Mouse (Mus musculus) CH12.LX (cell line): ENCODE results near the gene Ttll7. TPM values are rescaled to one million over a fixed set of nuclear protein-coding genes. Genes with fewer than 3 reads are reported as not detected.

Source experiments
- DNase-seq: peaks from one replicate; pipeline ENCODE4 v3.0.0-alpha.2; 2013; ENCODE audit errors: extremely low read depth
- H3K27ac ChIP-seq: 2 replicates; pipeline ENCODE4 v1.5.1; 2012; ENCODE audit warnings: low read depth, mild to moderate bottlenecking, control low read depth, moderate library complexity; ENCODE audit not compliant: insufficient read depth
- H3K27me3 ChIP-seq: replicated peaks from 2 replicates; pipeline ENCODE3; 2012; ENCODE audit warnings: inconsistent platforms
- H3K36me3 ChIP-seq, 2 experiments: replicated peaks in 1 of 2; 2 replicates each; pipeline versions ENCODE3 to v1.6.1; 2012; ENCODE audit warnings: inconsistent platforms in 1 of 2, low read length in 1 of 2, mild to moderate bottlenecking in 1 of 2, mixed read lengths in 1 of 2, moderate library complexity in 1 of 2; ENCODE audit not compliant: control insufficient read depth in 1 of 2, insufficient read depth in 1 of 2
- H3K4me1 ChIP-seq, 2 experiments: 2 replicates each; pipeline ENCODE4 v1.6.1; 2012; ENCODE audit warnings: inconsistent platforms in 1 of 2, moderate library complexity in 1 of 2; ENCODE audit not compliant: insufficient read depth in 2 of 2, control insufficient read depth in 1 of 2
- H3K4me2 ChIP-seq: 2 replicates; pipeline ENCODE4 v1.6.1; 2012; ENCODE audit warnings: low read depth, mild to moderate bottlenecking, control low read depth; ENCODE audit not compliant: poor library complexity, insufficient read depth, severe bottlenecking
- H3K4me3 ChIP-seq, 3 experiments: fragments of 150-350 bp in 1 of 3; sonication (generic) in 1 of 3; replicated peaks in 1 of 3; 2 replicates each; pipeline versions ENCODE3 to v1.5.1; 2011 to 2012; ENCODE audit warnings: low read depth in 2 of 3, low read length in 2 of 3, mild to moderate bottlenecking in 2 of 3, moderate library complexity in 2 of 3, control low read depth in 1 of 3, improper control_type of control experiment in 1 of 3, inconsistent platforms in 1 of 3, mixed read lengths in 1 of 3; ENCODE audit not compliant: poor library complexity in 1 of 3
- H3K79me2 ChIP-seq: replicated peaks from 2 replicates; pipeline ENCODE4 v1.6.1; 2012; ENCODE audit warnings: mild to moderate bottlenecking, moderate library complexity; ENCODE audit not compliant: control insufficient read depth, poor library complexity, insufficient read depth, severe bottlenecking; ENCODE audit errors: extremely low read depth
- H3K9ac ChIP-seq: 2 replicates; pipeline ENCODE4 v1.6.1; 2012; ENCODE audit warnings: low read depth, mild to moderate bottlenecking, control low read depth, moderate library complexity; ENCODE audit not compliant: insufficient read depth
- H3K9me3 ChIP-seq: replicated peaks from 2 replicates; pipeline ENCODE3; 2012; ENCODE audit warnings: low read length, inconsistent platforms, mixed read lengths
- BHLHE40 ChIP-seq: IDR thresholded peaks from 2 replicates; pipeline ENCODE4 v1.6.1; 2011; ENCODE audit warnings: mild to moderate bottlenecking, low read depth, low read length, improper control_type of control experiment
- ELF1 ChIP-seq: IDR thresholded peaks from 2 replicates; pipeline ENCODE4 v1.6.1; 2014; ENCODE audit warnings: low read depth, mild to moderate bottlenecking, inconsistent platforms, low read length, improper control_type of control experiment
- EP300 ChIP-seq: IDR thresholded peaks from 2 replicates; pipeline ENCODE4 v1.6.1; 2011; ENCODE audit warnings: low read length, improper control_type of control experiment
- ETS1 ChIP-seq: conservative IDR thresholded peaks from 2 replicates; pipeline ENCODE4 v1.6.1; 2012; ENCODE audit warnings: low read depth, mild to moderate bottlenecking, inconsistent platforms, low read length, improper control_type of control experiment, moderate library complexity
- HCFC1 ChIP-seq: IDR thresholded peaks from 2 replicates; pipeline ENCODE4 v1.6.1; 2012; ENCODE audit warnings: low read depth, mild to moderate bottlenecking, inconsistent platforms, low read length, improper control_type of control experiment
- JUN ChIP-seq: IDR thresholded peaks from 2 replicates; pipeline ENCODE4 v1.6.1; 2011; ENCODE audit warnings: low read depth, mild to moderate bottlenecking, low read length, improper control_type of control experiment, moderate library complexity; ENCODE audit not compliant: insufficient read depth
- JUND ChIP-seq: conservative IDR thresholded peaks from 2 replicates; pipeline ENCODE4 v1.6.1; 2011; ENCODE audit warnings: low read depth, low read length, improper control_type of control experiment
- MAFK ChIP-seq: IDR thresholded peaks from 2 replicates; pipeline ENCODE4 v1.6.1; 2011; ENCODE audit warnings: low read length, improper control_type of control experiment; ENCODE audit not compliant: insufficient replicate concordance
- MAZ ChIP-seq: IDR thresholded peaks from 2 replicates; pipeline ENCODE4 v1.6.1; 2012; ENCODE audit warnings: low read depth, mild to moderate bottlenecking, inconsistent platforms, low read length, improper control_type of control experiment, moderate library complexity
- MXI1 ChIP-seq: IDR thresholded peaks from 2 replicates; pipeline ENCODE4 v1.6.1; 2011; ENCODE audit warnings: mild to moderate bottlenecking, low read depth, low read length, improper control_type of control experiment
- NELFE ChIP-seq: IDR thresholded peaks from 2 replicates; pipeline ENCODE4 v1.6.1; 2011; ENCODE audit warnings: low read depth, low read length, improper control_type of control experiment
- PAX5 ChIP-seq: IDR thresholded peaks from 2 replicates; pipeline ENCODE4 v1.6.1; 2012; ENCODE audit warnings: low read length, inconsistent platforms, mixed read lengths
- POLR2A ChIP-seq: IDR thresholded peaks from 2 replicates; pipeline ENCODE4 v1.6.1; 2011; ENCODE audit warnings: low read depth, mild to moderate bottlenecking, improper control_type of control experiment, low read length
- RAD21 ChIP-seq: IDR thresholded peaks from 2 replicates; pipeline ENCODE4 v1.6.1; 2011; ENCODE audit warnings: low read depth, mild to moderate bottlenecking, low read length, improper control_type of control experiment, moderate library complexity
- TBP ChIP-seq: conservative IDR thresholded peaks from 2 replicates; pipeline ENCODE4 v1.6.1; 2011; ENCODE audit warnings: low read depth, low read length, improper control_type of control experiment
- UBTF ChIP-seq: IDR thresholded peaks from 2 replicates; pipeline ENCODE4 v1.6.1; 2012; ENCODE audit warnings: low read depth, mild to moderate bottlenecking, inconsistent platforms, low read length, improper control_type of control experiment, moderate library complexity
- USF1 ChIP-seq: IDR thresholded peaks from 2 replicates; pipeline ENCODE4 v1.6.1; 2014; ENCODE audit warnings: low read depth, mild to moderate bottlenecking, inconsistent platforms, low read length, improper control_type of control experiment
- USF2 ChIP-seq: conservative IDR thresholded peaks from 2 replicates; pipeline ENCODE4 v1.6.1; 2011; ENCODE audit warnings: low read depth, low read length, improper control_type of control experiment
- ZMIZ1 ChIP-seq: IDR thresholded peaks from 2 replicates; pipeline ENCODE4 v1.6.1; 2012; ENCODE audit warnings: low read depth, mild to moderate bottlenecking, inconsistent platforms, low read length, improper control_type of control experiment
- ZNF384 ChIP-seq: IDR thresholded peaks from 2 replicates; pipeline ENCODE4 v1.6.1; 2012; ENCODE audit warnings: low read depth, low read length, improper control_type of control experiment, inconsistent platforms
- dilution Hi-C: fragments of 300-500 bp; cut with MboI; formaldehyde crosslinking; loops from 2 replicates; pipeline ENCODE4 v1.14.3; 2020; ENCODE audit warnings: low sequenced_read_pairs; ENCODE audit not compliant: extremely low pct_unique_long_range_greater_than_20kb, extremely low pct_ligation_motif_present
- in situ Hi-C: fragments of 300-500 bp; cut with MboI; formaldehyde crosslinking; loops from 3 replicates; pipeline ENCODE4 v1.14.3; 2019; ENCODE audit warnings: low sequenced_read_pairs, low pct_ligation_motif_present, low pct_unique_long_range_greater_than_20kb, mixed read lengths
- polyA plus RNA-seq: library from polyadenylated mRNA; unstranded; fragments of >175 nt; gene quantifications from 2 replicates; pipeline ENCODE4 v1.2.1, GENCODE M21; 2012; ENCODE audit warnings: low read depth; ENCODE audit not compliant: insufficient read length
- total RNA-seq, 2 experiments: library from RNA; depleted of rRNA; stranded (reverse); fragments of 300-350 nt in 1 of 2; fragments of >200 nt in 1 of 2; gene quantifications; 2 replicates each; pipeline ENCODE4 v1.2.3; 2012 to 2014

The Ttll7 gene
- total and polyA plus RNA-seq, 3 experiments = 1.7 to 3.9 (median 2.0) TPM

- TF ChIP-seq MXI1 (peak; percentile 77; the same call in 1 of the 2 replicates), BHLHE40 (peak; percentile 51), UBTF (peak; percentile 43; the same call in 1 of the 2 replicates), PAX5 (no peak), USF1 (no peak), HCFC1 (peak; percentile 89), JUN (no peak), RAD21 (no peak), MAZ (peak; percentile 96)
These were observed 39.2 kb upstream of the Ttll7 start, which contains the start of gene Prkacb (continued) for GRCm38 (mm10) chr3:146812901-146813393.

DNA sequence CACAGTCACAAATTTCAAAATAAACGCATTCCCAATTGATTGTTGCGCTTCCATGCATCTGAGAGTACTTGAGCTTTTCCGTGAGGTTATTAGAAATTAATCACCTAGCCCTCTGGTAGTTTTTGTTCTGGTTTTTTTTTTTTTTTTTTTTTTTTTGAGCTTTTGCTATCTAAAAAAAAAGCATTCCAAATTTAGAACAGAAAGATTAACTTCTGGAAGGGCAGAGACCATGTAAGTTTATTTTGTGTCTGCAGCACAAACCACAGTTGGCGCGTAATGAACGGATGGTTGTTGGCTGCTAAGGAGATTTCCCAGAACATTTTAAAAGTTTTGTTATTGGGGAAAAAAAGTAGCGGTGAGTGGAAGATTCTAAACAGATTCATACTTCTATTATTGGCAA lies 38.5 kb upstream of the Ttll7 start:
- in situ Hi-C loops = no loop called here
- Histone ChIP-seq H3K27me3 (no peaks in the 10 kb centered on the region), H3K36me3 (peaks cover 3 to 8% of the 10 kb centered on the region in 2 experiments), H3K79me2 (no peaks in the 10 kb centered on the region; the same call in 1 of the 2 replicates), H3K27ac (no peak overlapping the region), H3K9me3 (no peaks in the 10 kb centered on the region), H3K4me1 (peaks cover 2 to 25% of the 10 kb centered on the region in 2 experiments), H3K4me3 (peak overlapping the region; percentile 82 to 96 (median 87)), H3K4me2 (peak overlapping the region; percentile 87), H3K9ac (peak overlapping the region; percentile 73)
- TF ChIP-seq MXI1 = no peak
- TF ChIP-seq ZNF384 = peak; percentile 65; the same call in 1 of the 2 replicates
- TF ChIP-seq NELFE = no peak
- no peak for TF ChIP-seq EP300
- no peak for DNase-seq
- dilution Hi-C loops = no loop called here

DNA sequence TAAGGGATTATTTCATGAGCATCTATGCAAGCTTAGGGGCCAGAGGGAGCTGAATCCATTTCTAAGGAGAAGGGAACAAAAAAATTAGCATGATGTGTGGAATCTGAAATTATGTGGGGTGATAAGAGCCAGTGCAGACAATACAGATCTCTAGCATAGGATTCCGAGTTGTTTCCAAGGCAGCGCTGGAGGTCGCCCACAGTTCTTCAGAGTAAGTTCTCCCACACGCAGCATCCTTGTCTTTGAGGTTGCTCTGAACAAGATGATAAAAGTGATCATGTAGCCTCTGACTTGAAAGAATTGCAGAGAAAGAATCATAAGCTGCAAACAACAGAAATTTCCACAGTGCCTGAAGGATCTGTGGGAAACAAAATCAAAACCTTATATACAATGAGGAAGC lies 31.4 kb upstream of the Ttll7 start:
- no peaks in the 10 kb centered on the region; the same call in 1 of the 2 replicates for H3K79me2 ChIP-seq
- no peaks in the 10 kb centered on the region for H3K4me1 ChIP-seq
- no peaks in the 10 kb centered on the region for H3K36me3 ChIP-seq
- no peak overlapping the region for H3K27ac ChIP-seq
- H3K4me3 ChIP-seq = no peak overlapping the region
- no peak overlapping the region for H3K9ac ChIP-seq
- H3K4me2 ChIP-seq = no peak overlapping the region
- TF ChIP-seq ETS1 (no peak), TBP (no peak), USF2 (no peak), POLR2A (no peak), MXI1 (no peak), ZMIZ1 (no peak), JUND (no peak), MAFK (no peak), ELF1 (no peak)
- in situ Hi-C loops = no loop called here
- DNase-seq = no peak
- dilution Hi-C loops = no loop called here
- H3K9me3 ChIP-seq = no peaks in the 10 kb centered on the region
- H3K27me3 ChIP-seq = peaks cover 2% of the 10 kb centered on the region
